Mouse (Mus musculus) frontal cortex, postnatal 10 days (tissue): ENCODE measurements around the gene Rpp14.

ENCODE experiments used
- DNase-seq, 2 experiments: peaks; one replicate each; pipeline ENCODE4 v3.0.0; 2022; ENCODE audit warnings: low spot score in 2 of 2, mixed read lengths in 1 of 2

Rpp14 gene

GRCm38 (mm10) chr14:8059938-8060337 is 20.2 kb upstream of the Rpp14 start:
- DNase-seq = no peak

- no peak for DNase-seq
These were observed 18.1 kb upstream of the Rpp14 start for GRCm38 (mm10) chr14:8062076-8062475.

GRCm38 (mm10) chr14:8062537-8063301 is 17.4 kb upstream of the Rpp14 start:
- no peak for DNase-seq

- no peak for DNase-seq
These were observed 16.1 kb upstream of the Rpp14 start for GRCm38 (mm10) chr14:8063835-8064785.

GRCm38 (mm10) chr14:8080718-8081117 is 551 bp downstream of the Rpp14 start:
- DNase-seq = no peak

GRCm38 (mm10) chr14:8082949-8083348 is 2.8 kb downstream of the Rpp14 start:
- no peak for DNase-seq

GRCm38 (mm10) chr14:8089016-8089415 is 8.8 kb downstream of the Rpp14 start:
- no peak for DNase-seq

- DNase-seq = no peak
These were observed 12.4 kb downstream of the Rpp14 start for GRCm38 (mm10) chr14:8092573-8092972.

GRCm38 (mm10) chr14:8093427-8093826 is 13.3 kb downstream of the Rpp14 start:
- no peak for DNase-seq

GRCm38 (mm10) chr14:8094931-8095561 is 14.9 kb downstream of the Rpp14 start:
- no peak for DNase-seq

- no peak for DNase-seq
These were observed 15.4 kb downstream of the Rpp14 start for GRCm38 (mm10) chr14:8095562-8095950.

GRCm38 (mm10) chr14:8097978-8098686 is 18.0 kb downstream of the Rpp14 start, which contains the start of gene Pxk:
Gene Pxk, plus strand, starts transcription at chr14:8098211.
- DNase-seq = peak; percentile 81 to 89

GRCm38 (mm10) chr14:8098687-8098995 is 18.5 kb downstream of the Rpp14 start:
- no peak for DNase-seq

- no peak for DNase-seq
These were observed 19.4 kb downstream of the Rpp14 start for GRCm38 (mm10) chr14:8099561-8100021.

- no peak for DNase-seq
These were observed 21.7 kb downstream of the Rpp14 start for GRCm38 (mm10) chr14:8101886-8102285.

GRCm38 (mm10) chr14:8102676-8103075 is 22.5 kb downstream of the Rpp14 start:
- DNase-seq = no peak

GRCm38 (mm10) chr14:8108047-8108446 is 27.9 kb downstream of the Rpp14 start:
- no peak for DNase-seq

GRCm38 (mm10) chr14:8108976-8109375 is 28.8 kb downstream of the Rpp14 start:
- no peak for DNase-seq

GRCm38 (mm10) chr14:8111545-8111944 is 31.4 kb downstream of the Rpp14 start:
- no peak for DNase-seq

- DNase-seq = no peak
These were observed 31.9 kb downstream of the Rpp14 start for GRCm38 (mm10) chr14:8112036-8112435.

- DNase-seq = no peak
These were observed 33.4 kb downstream of the Rpp14 start for GRCm38 (mm10) chr14:8113616-8114015.

- no peak for DNase-seq
These were observed 34.1 kb downstream of the Rpp14 start for GRCm38 (mm10) chr14:8114306-8114705.
